Mouse (Mus musculus): ENCODE results near the gene Sprr3. TPM values are rescaled to one million over a fixed set of nuclear protein-coding genes. Genes with fewer than 3 reads are reported as not detected.

Gene Sprr3
- total RNA-seq (2021): not detected
- long read RNA-seq, experiment 1: 0 reads
- long read RNA-seq, experiment 2: 0 reads

- no peak for DNase-seq
Observed at GRCm38 (mm10) chr3:92458620-92459019, at the start of gene Sprr3. TSS of gene Sprr3 (minus strand) at chr3:92458720.

GRCm38 (mm10) chr3:92508185-92508584 is 49.7 kb upstream of the Sprr3 start:
- no peak for DNase-seq

GRCm38 (mm10) chr3:92503528-92503927 is 45.0 kb upstream of the Sprr3 start:
- no peak for DNase-seq

GRCm38 (mm10) chr3:92500393-92500792 is 41.9 kb upstream of the Sprr3 start, which contains the start of gene Sprr4:
TSS of gene Sprr4 (minus strand) at chr3:92500493.
- DNase-seq: no peak

GRCm38 (mm10) chr3:92490262-92490661 is 31.7 kb upstream of the Sprr3 start:
- DNase-seq: peak; percentile 12

- no peak for DNase-seq
Observed at GRCm38 (mm10) chr3:92486307-92486706, 27.8 kb upstream of the Sprr3 start.

- peak; percentile 9 for DNase-seq
Observed at GRCm38 (mm10) chr3:92485863-92486262, 27.3 kb upstream of the Sprr3 start, which contains the start of gene Sprr1a. TSS of gene Sprr1a (minus strand) at chr3:92485895.

- DNase-seq: peak; percentile 19
Observed at GRCm38 (mm10) chr3:92481249-92481648, 22.7 kb upstream of the Sprr3 start.

GRCm38 (mm10) chr3:92470111-92470510 is 11.6 kb upstream of the Sprr3 start:
- no peak for DNase-seq

GRCm38 (mm10) chr3:92467424-92467823 is 8.9 kb upstream of the Sprr3 start:
- no peak for DNase-seq

- no peak for DNase-seq
Observed at GRCm38 (mm10) chr3:92466576-92466975, 8.1 kb upstream of the Sprr3 start.

GRCm38 (mm10) chr3:92455151-92455550 is 3.4 kb downstream of the Sprr3 start:
- no peak for DNase-seq

- DNase-seq: no peak
Observed at GRCm38 (mm10) chr3:92440177-92440576, 18.3 kb downstream of the Sprr3 start.

GRCm38 (mm10) chr3:92438689-92439088 is 19.8 kb downstream of the Sprr3 start, which contains the start of gene Sprr1b:
TSS of gene Sprr1b (minus strand) at chr3:92438789.
- no peak for DNase-seq

- DNase-seq: no peak
Observed at GRCm38 (mm10) chr3:92432282-92432681, 26.2 kb downstream of the Sprr3 start, which contains the start of gene Sprr2k. TSS of gene Sprr2k (plus strand) at chr3:92432582.

GRCm38 (mm10) chr3:92429323-92429722 is 29.2 kb downstream of the Sprr3 start, which contains the start of gene Gm9774:
TSS of gene Gm9774 (minus strand) at chr3:92429423.
- DNase-seq: no peak

- no peak for DNase-seq
Observed at GRCm38 (mm10) chr3:92417782-92418181, 40.7 kb downstream of the Sprr3 start, which contains the start of gene Sprr2j-ps. TSS of gene Sprr2j-ps (plus strand) at chr3:92418082.

- DNase-seq: no peak
Observed at GRCm38 (mm10) chr3:92407691-92408090, 50.8 kb downstream of the Sprr3 start, which contains the start of gene Sprr2i. TSS of gene Sprr2i (plus strand) at chr3:92407991.

Other genes starting within 250 kb of the Sprr3 start
- gene Sprr2a1, start 242.9 kb downstream of the Sprr3 start, total RNA-seq (2021): not detected
- not detected for gene Sprr2a2, start 242.8 kb downstream of the Sprr3 start, total RNA-seq (2021)
- not detected for gene Sprr2a3, start 173.3 kb downstream of the Sprr3 start, total RNA-seq (2021)
- not detected for gene Sprr2b, start 142.1 kb downstream of the Sprr3 start, total RNA-seq (2021)
- not detected for gene Sprr2d, start 119.6 kb downstream of the Sprr3 start, total RNA-seq (2021)
- not detected for gene Sprr2e, start 106.6 kb downstream of the Sprr3 start, total RNA-seq (2021)
- not detected for gene Sprr2f, start 93.5 kb downstream of the Sprr3 start, total RNA-seq (2021)
- gene Sprr2h, start 73.0 kb downstream of the Sprr3 start, total RNA-seq (2021): not detected
- gene Sprr2i, start 50.7 kb downstream of the Sprr3 start, total RNA-seq (2021): not detected
- not detected for gene Sprr2j-ps, start 40.6 kb downstream of the Sprr3 start, total RNA-seq (2021)
- 10 to 100 TPM in 1 of 2 experiments, 1 to 10 TPM in 1; 8.2 to 10.7 TPM for gene Gm9774, start 29.3 kb downstream of the Sprr3 start, total RNA-seq (2021)
- gene Sprr2k, start 26.1 kb downstream of the Sprr3 start, total RNA-seq (2021): not detected
- gene Sprr1b, start 19.9 kb downstream of the Sprr3 start, total RNA-seq (2021): not detected
- gene Sprr1a, start 27.2 kb upstream of the Sprr3 start, total RNA-seq (2021): not detected
- not detected for gene Sprr4, start 41.8 kb upstream of the Sprr3 start, total RNA-seq (2021)
- not detected for gene 2310046K23Rik, start 75.8 kb upstream of the Sprr3 start, total RNA-seq (2021)
- not detected for gene Ivl, start 115.0 kb upstream of the Sprr3 start, total RNA-seq (2021)
- not detected for gene Smcp, start 130.3 kb upstream of the Sprr3 start, total RNA-seq (2021)
- gene 2210017I01Rik, start 148.8 kb upstream of the Sprr3 start, total RNA-seq (2021): not detected
- gene Lce6a, start 162.9 kb upstream of the Sprr3 start, total RNA-seq (2021): not detected
- not detected for gene Lce1a1, start 189.6 kb upstream of the Sprr3 start, total RNA-seq (2021)
- gene Lce1b, start 198.2 kb upstream of the Sprr3 start, total RNA-seq (2021): not detected
- not detected for gene Lce1a2, start 211.6 kb upstream of the Sprr3 start, total RNA-seq (2021)
- not detected for gene Lce1c, start 220.5 kb upstream of the Sprr3 start, total RNA-seq (2021)
- gene Lce1d, start 228.5 kb upstream of the Sprr3 start, total RNA-seq (2021): not detected

Measured in adrenal gland, postnatal 10 days (tissue).